Mouse (Mus musculus) heart, embryonic 10.5 days (tissue): Measurements from ENCODE around the gene Dusp5. TPM values are rescaled to one million over a fixed set of nuclear protein-coding genes. Genes with fewer than 3 reads are reported as not detected.
"Not testable (repeated sequence)": the region's sequence is repeated elsewhere in the genome, so short reads cannot be mapped to it uniquely, and the experiment has no call there.

Experiments used
- DNase-seq: peaks from one replicate; pipeline ENCODE4 v3.0.0-alpha.2; 2017; ENCODE audit warnings: low spot score
- H3K27ac ChIP-seq: fragments of 300-500 bp; sonication (generic); 2 replicates; pipeline ENCODE4 v1.5.1; 2016; ENCODE audit warnings: mild to moderate bottlenecking
- H3K27me3 ChIP-seq: fragments of 300-500 bp; sonication (generic); 2 replicates; pipeline ENCODE4 v1.6.1; 2016; ENCODE audit warnings: mild to moderate bottlenecking; ENCODE audit not compliant: poor library complexity, insufficient read depth, severe bottlenecking
- H3K36me3 ChIP-seq: fragments of 300-500 bp; sonication (generic); 2 replicates; pipeline ENCODE4 v1.6.1; 2016; ENCODE audit warnings: mild to moderate bottlenecking, moderate library complexity
- H3K4me1 ChIP-seq: fragments of 300-500 bp; sonication (generic); 2 replicates; pipeline ENCODE4 v1.6.1; 2016; ENCODE audit warnings: mild to moderate bottlenecking
- H3K4me3 ChIP-seq: fragments of 300-500 bp; sonication (generic); 2 replicates; pipeline ENCODE4 v1.5.1; 2016; ENCODE audit warnings: mild to moderate bottlenecking, moderate library complexity
- H3K9me3 ChIP-seq: fragments of 300-500 bp; sonication (generic); 2 replicates; pipeline ENCODE4 v1.6.1; 2016; ENCODE audit warnings: mild to moderate bottlenecking, moderate library complexity
- WGBS: fragments of 180-500 bp; shearing (Covaris S2); methylation state at CpG from one replicate; pipeline ENCODE4 v1.1.7; 2016; 5-methylcytosine and 5-hydroxymethylcytosine counted together
- polyA plus RNA-seq: library from polyadenylated mRNA; unstranded; fragments of >200 nt; fragmentation: Nextera tagmentation; extraction: Ambion mirVana; gene quantifications from 2 replicates; pipeline ENCODE4 v1.2.1, GENCODE M21; 2016

Gene Dusp5
- polyA plus RNA-seq, 1 experiment from 2014 or later = 15.9 TPM

- no peak for DNase-seq
- 80% methylated on average over 4 of the region's 4 CpGs for WGBS
Observed at GRCm38 (mm10) chr19:53499451-53499940, 29.4 kb upstream of the Dusp5 start.

GRCm38 (mm10) chr19:53500298-53501006 lies 28.5 kb upstream of the Dusp5 start:
- peak overlapping the region; percentile 79 for H3K27ac ChIP-seq
- H3K4me3 ChIP-seq = no peak overlapping the region
- H3K27me3 ChIP-seq = no peaks in the 10 kb centered on the region
- no peak for DNase-seq
- WGBS = 60% methylated on average over 25 of the region's 25 CpGs
- no peaks in the 10 kb centered on the region for H3K9me3 ChIP-seq
- H3K4me1 ChIP-seq = peaks cover 33% of the 10 kb centered on the region
- no peaks in the 10 kb centered on the region for H3K36me3 ChIP-seq

More at GRCm38 (mm10) chr19:53499451-53499940, 29.4 kb upstream of the Dusp5 start:
- Histone ChIP-seq H3K9me3 (no peaks in the 10 kb centered on the region), H3K27ac (no peak overlapping the region), H3K4me3 (no peak overlapping the region), H3K4me1 (peaks cover 28% of the 10 kb centered on the region), H3K27me3 (no peaks in the 10 kb centered on the region), H3K36me3 (no peaks in the 10 kb centered on the region)

GRCm38 (mm10) chr19:53501239-53501638 lies 27.7 kb upstream of the Dusp5 start:
- not testable (repeated sequence) for H3K36me3 ChIP-seq, H3K27ac ChIP-seq, DNase-seq, H3K27me3 ChIP-seq, H3K4me3 ChIP-seq, H3K9me3 ChIP-seq
- 86% methylated on average over 7 of the region's 7 CpGs for WGBS
- H3K4me1 ChIP-seq = peaks cover 39% of the 10 kb centered on the region

- Histone ChIP-seq H3K4me3 (no peak overlapping the region), H3K9me3 (no peaks in the 10 kb centered on the region), H3K4me1 (peaks cover 39% of the 10 kb centered on the region), H3K27ac (peak overlapping the region; percentile 52; the same call in 1 of the 2 replicates), H3K27me3 (no peaks in the 10 kb centered on the region), H3K36me3 (no peaks in the 10 kb centered on the region)
- DNase-seq = no peak
- WGBS = 89% methylated on average over 2 of the region's 2 CpGs
Observed at GRCm38 (mm10) chr19:53501765-53502164, 27.1 kb upstream of the Dusp5 start.

- peak overlapping the region; percentile 47; the same call in 1 of the 2 replicates for H3K27ac ChIP-seq
- no peak for DNase-seq
- H3K4me1 ChIP-seq = peaks cover 51% of the 10 kb centered on the region
- H3K9me3 ChIP-seq = no peaks in the 10 kb centered on the region
- no peak overlapping the region for H3K4me3 ChIP-seq
- no peaks in the 10 kb centered on the region for H3K27me3 ChIP-seq
- WGBS = 65% methylated on average over 9 of the region's 9 CpGs
- H3K36me3 ChIP-seq = no peaks in the 10 kb centered on the region
Observed at GRCm38 (mm10) chr19:53502891-53503371, 26.0 kb upstream of the Dusp5 start.

- peaks cover 55% of the 10 kb centered on the region for H3K4me1 ChIP-seq
- no peaks in the 10 kb centered on the region for H3K27me3 ChIP-seq
- no peaks in the 10 kb centered on the region for H3K36me3 ChIP-seq
- no peak overlapping the region for H3K4me3 ChIP-seq
- H3K9me3 ChIP-seq = no peaks in the 10 kb centered on the region
- DNase-seq = no peak
- WGBS = 69% methylated on average over 7 of the region's 7 CpGs
- H3K27ac ChIP-seq = 0 out of 2 replicates have a peak overlapping the region, but pooled peaks have one; percentile 49
Observed at GRCm38 (mm10) chr19:53504181-53504580, 24.7 kb upstream of the Dusp5 start.

- Histone ChIP-seq H3K4me3 (no peak overlapping the region), H3K36me3 (no peaks in the 10 kb centered on the region), H3K9me3 (no peaks in the 10 kb centered on the region), H3K4me1 (peaks cover 45% of the 10 kb centered on the region), H3K27me3 (no peaks in the 10 kb centered on the region), H3K27ac (peak overlapping the region; percentile 83)
- 34% methylated on average over 10 of the region's 10 CpGs for WGBS
- no peak for DNase-seq
Observed at GRCm38 (mm10) chr19:53505728-53506127, 23.2 kb upstream of the Dusp5 start.

GRCm38 (mm10) chr19:53507497-53507896 lies 21.4 kb upstream of the Dusp5 start:
- Histone ChIP-seq H3K9me3 (no peaks in the 10 kb centered on the region), H3K36me3 (no peaks in the 10 kb centered on the region), H3K4me3 (no peak overlapping the region), H3K4me1 (peaks cover 56% of the 10 kb centered on the region), H3K27me3 (no peaks in the 10 kb centered on the region), H3K27ac (peak overlapping the region; percentile 86)
- 18% methylated on average over 8 of the region's 8 CpGs for WGBS
- DNase-seq = no peak

GRCm38 (mm10) chr19:53511244-53511934 lies 17.5 kb upstream of the Dusp5 start:
- Histone ChIP-seq H3K4me1 (peaks cover 37% of the 10 kb centered on the region), H3K36me3 (no peaks in the 10 kb centered on the region), H3K27me3 (no peaks in the 10 kb centered on the region), H3K4me3 (no peak overlapping the region), H3K9me3 (no peaks in the 10 kb centered on the region), H3K27ac (0 out of 2 replicates have a peak overlapping the region, but pooled peaks have one; percentile 19)
- DNase-seq = no peak
- WGBS = 54% methylated on average over 13 of the region's 13 CpGs

GRCm38 (mm10) chr19:53517370-53518096 lies 11.4 kb upstream of the Dusp5 start:
- no peak for DNase-seq
- Histone ChIP-seq H3K4me1 (peaks cover 45% of the 10 kb centered on the region), H3K36me3 (no peaks in the 10 kb centered on the region), H3K27ac (no peak overlapping the region; the same call in 1 of the 2 replicates), H3K4me3 (no peak overlapping the region), H3K9me3 (no peaks in the 10 kb centered on the region), H3K27me3 (no peaks in the 10 kb centered on the region)
- 48% methylated on average over 18 of the region's 18 CpGs for WGBS

- no peaks in the 10 kb centered on the region for H3K9me3 ChIP-seq
- H3K4me1 ChIP-seq = peaks cover 37% of the 10 kb centered on the region
- H3K27ac ChIP-seq = 0 out of 2 replicates have a peak overlapping the region, but pooled peaks have one; percentile 72
- no peak overlapping the region for H3K4me3 ChIP-seq
- WGBS = 54% methylated on average over 8 of the region's 8 CpGs
- DNase-seq = no peak
- no peaks in the 10 kb centered on the region for H3K27me3 ChIP-seq
- H3K36me3 ChIP-seq = no peaks in the 10 kb centered on the region
Observed at GRCm38 (mm10) chr19:53519549-53519948, 9.4 kb upstream of the Dusp5 start.

GRCm38 (mm10) chr19:53519981-53520380 lies 8.9 kb upstream of the Dusp5 start:
- no peaks in the 10 kb centered on the region for H3K36me3 ChIP-seq
- DNase-seq = no peak
- 67% methylated on average over 10 of the region's 10 CpGs for WGBS
- peaks cover 37% of the 10 kb centered on the region for H3K4me1 ChIP-seq
- no peak overlapping the region for H3K4me3 ChIP-seq
- H3K27ac ChIP-seq = peak overlapping the region; percentile 72; the same call in 1 of the 2 replicates
- no peaks in the 10 kb centered on the region for H3K27me3 ChIP-seq
- no peaks in the 10 kb centered on the region for H3K9me3 ChIP-seq
